In genomic region chr5:118483532-118483931, GRCm38 (mm10) we compare ENCODE assay signal across 9 mouse cellular contexts.
DNase-seq lines count a peak whose midpoint lies in the region; ATAC-seq and TF ChIP-seq lines count a peak whose summit lies in the region.
"Had no signal": no experiment of that assay in that cellular context is flagged by ENCODE, and none has a peak within 500 bp of the region (broad histone marks: within the 10 kb centered on the region; RNA-seq: fewer than 3 reads in every experiment).

No protein-coding gene starts in this region.

- H3K27ac ChIP-seq in lung, embryonic 16.5 days (ENCODE audit: low read length), result no peak overlapping the region
- no peak overlapping the region for H3K27ac ChIP-seq in intestine, postnatal 0 days (ENCODE audit: low read depth, low read length)
- H3K27ac ChIP-seq in stomach, embryonic 15.5 days, result peak overlapping the region; percentile 12; the same call in 1 of the 2 replicates

- H3K27me3 ChIP-seq in lung, embryonic 16.5 days (ENCODE audit: control insufficient read depth, insufficient read depth, low read depth, low read length), result no peaks in the 10 kb centered on the region
- H3K27me3 ChIP-seq in intestine, postnatal 0 days (replicated peaks; ENCODE audit: control insufficient read depth, insufficient read depth, low read length), result peaks cover 3% of the 10 kb centered on the region; the same call in 1 of the 2 replicates
- H3K27me3 ChIP-seq in stomach, embryonic 15.5 days (replicated peaks), result no peaks in the 10 kb centered on the region

- 0 out of 2 replicates have a peak overlapping the region, but pooled peaks have one; percentile 22 for H3K9ac ChIP-seq in lung, embryonic 16.5 days (ENCODE audit: low read length)
- H3K9ac ChIP-seq in intestine, postnatal 0 days (ENCODE audit: low read depth, low read length), result no peak overlapping the region
- no peak overlapping the region for H3K9ac ChIP-seq in stomach, embryonic 15.5 days

- H3K36me3 ChIP-seq in lung, embryonic 16.5 days (ENCODE audit: control insufficient read depth, insufficient read depth, low read length), result no peaks in the 10 kb centered on the region
- no peaks in the 10 kb centered on the region for H3K36me3 ChIP-seq in intestine, postnatal 0 days (ENCODE audit: control insufficient read depth, insufficient read depth)
- no peaks in the 10 kb centered on the region for H3K36me3 ChIP-seq in stomach, embryonic 15.5 days

- no peak overlapping the region for H3K4me3 ChIP-seq in lung, embryonic 16.5 days (ENCODE audit: low read length)
- H3K4me3 ChIP-seq in intestine, postnatal 0 days (ENCODE audit: low read depth, low read length), result no peak overlapping the region
- H3K4me3 ChIP-seq in stomach, embryonic 15.5 days (replicated peaks), result no peak overlapping the region

- no peak for TF ChIP-seq CTCF in intestine, postnatal 0 days (IDR thresholded peaks at IDR 0.05; ENCODE audit: low read depth)

- peaks cover 13% of the 10 kb centered on the region for H3K4me1 ChIP-seq in lung, embryonic 16.5 days (replicated peaks; ENCODE audit: control insufficient read depth, insufficient read depth, low read length)
- H3K4me1 ChIP-seq in intestine, postnatal 0 days (replicated peaks; ENCODE audit: control insufficient read depth, insufficient read depth, low read length), result peaks cover 9% of the 10 kb centered on the region
- H3K4me1 ChIP-seq in stomach, embryonic 15.5 days, result peaks cover 5% of the 10 kb centered on the region

- no peak for DNase-seq in lung, postnatal 10 days
- DNase-seq in embryo, embryonic 10.5 days (ENCODE audit: low spot score), result peak; percentile 55
- no peak for DNase-seq in right cerebral cortex, adult 2 months (ENCODE audit: low spot score in 2 of 2)
- no peak for DNase-seq in layer of hippocampus, postnatal 14 days (ENCODE audit: low spot score in 2 of 2)
- no peak for DNase-seq in right cerebral cortex, postnatal 36 days (ENCODE audit: low spot score in 2 of 2)

- H3K4me2 ChIP-seq in lung, embryonic 16.5 days (ENCODE audit: low read depth, low read length), result peak overlapping the region; percentile 9
- no peak overlapping the region for H3K4me2 ChIP-seq in intestine, postnatal 0 days (replicated peaks; ENCODE audit: low read depth)
- peak overlapping the region; percentile 14; the same call in 1 of the 2 replicates for H3K4me2 ChIP-seq in stomach, embryonic 15.5 days

- 6% methylated on average over 8 of the region's 8 CpGs for WGBS in lung, embryonic 16.5 days
- 12% methylated on average over 8 of the region's 8 CpGs for WGBS in intestine, postnatal 0 days
- 17% methylated on average over 8 of the region's 8 CpGs for WGBS in stomach, embryonic 15.5 days

- H3K9me3 ChIP-seq in lung, embryonic 16.5 days (ENCODE audit: control insufficient read depth, low read length), result no peaks in the 10 kb centered on the region
- no peaks in the 10 kb centered on the region for H3K9me3 ChIP-seq in intestine, postnatal 0 days (ENCODE audit: control insufficient read depth)
- no peaks in the 10 kb centered on the region for H3K9me3 ChIP-seq in stomach, embryonic 15.5 days

- peak; percentile 31; the same call in 1 of the 2 replicates for ATAC-seq in lung, embryonic 16.5 days (ENCODE audit: low read depth)
- ATAC-seq in intestine, postnatal 0 days, result peak; percentile 48; the same call in 1 of the 2 replicates
- peak; percentile 76 for ATAC-seq in stomach, embryonic 15.5 days (ENCODE audit: insufficient read depth, low FRiP score, low read depth)
- ATAC-seq: forebrain, embryonic 14.5 days had no signal
